In genomic region chr12:40036666-40037065, GRCm38 (mm10) we compare ENCODE assay signal across 8 mouse cellular contexts. TPM values are rescaled to one million over a fixed set of nuclear protein-coding genes. Genes with fewer than 3 reads are reported as not detected.
A peak's percentile ranks its signal among the peaks of the same experiment; 100 is the strongest.
DNase-seq lines count a peak whose midpoint lies in the region; ATAC-seq and TF ChIP-seq lines count a peak whose summit lies in the region.

No protein-coding gene starts in this region.

- no peak for TF ChIP-seq CTCF in embryonic fibroblast, embryonic 13.5 days (IDR thresholded peaks at IDR 0.05; ENCODE audit: borderline replicate concordance, insufficient read depth, low read length)

- H3K9me3 ChIP-seq in hindbrain, embryonic 16.5 days (ENCODE audit: control insufficient read depth, low read length), result no peaks in the 10 kb centered on the region
- H3K9me3 ChIP-seq in liver, embryonic 15.5 days (replicated peaks), result no peaks in the 10 kb centered on the region

- 0 out of 2 replicates have a peak, but pooled peaks cover 2% of the 10 kb centered on the region for H3K4me1 ChIP-seq in embryonic fibroblast, embryonic 13.5 days (ENCODE audit: control insufficient read depth, insufficient read depth, low read length)
- H3K4me1 ChIP-seq in hindbrain, embryonic 16.5 days (ENCODE audit: control insufficient read depth, insufficient read depth, low read depth, low read length), result peaks cover 10% of the 10 kb centered on the region
- peaks cover 19% of the 10 kb centered on the region for H3K4me1 ChIP-seq in liver, embryonic 15.5 days (replicated peaks)

- no peak for TF ChIP-seq POLR2A in embryonic fibroblast, embryonic 13.5 days (IDR thresholded peaks at IDR 0.05; ENCODE audit: low read depth, low read length)

- no peak for ATAC-seq in hindbrain, embryonic 16.5 days
- ATAC-seq in liver, embryonic 15.5 days (ENCODE audit: insufficient read depth), result no peak
- no peak for ATAC-seq in erythroid progenitor cell, adult 5-6 weeks (replicated peaks; ENCODE audit: low FRiP score, poor library complexity, severe bottlenecking)
- ATAC-seq in cerebellum, adult (ENCODE audit: insufficient number of reproducible peaks, low FRiP score, low TSS enrichment), result no peak

- no peaks in the 10 kb centered on the region for H3K36me3 ChIP-seq in hindbrain, embryonic 16.5 days (ENCODE audit: control insufficient read depth, insufficient read depth, low read length)
- peaks cover 26% of the 10 kb centered on the region for H3K36me3 ChIP-seq in liver, embryonic 15.5 days (replicated peaks)

- H3K27ac ChIP-seq in embryonic fibroblast, embryonic 13.5 days (ENCODE audit: insufficient read depth, low read length), result peak overlapping the region; percentile 7; the same call in 1 of the 2 replicates
- H3K27ac ChIP-seq in hindbrain, embryonic 16.5 days (ENCODE audit: low read depth, low read length), result peak overlapping the region; percentile 97
- H3K27ac ChIP-seq in liver, embryonic 15.5 days (replicated peaks), result peak overlapping the region; percentile 99

- 1% methylated on average over 11 of the region's 11 CpGs for WGBS in hindbrain, embryonic 16.5 days
- under 1% methylated on average over 11 of the region's 11 CpGs for WGBS in liver, embryonic 15.5 days (ENCODE audit: insufficient replicate concordance)

- H3K27me3 ChIP-seq in hindbrain, embryonic 16.5 days (replicated peaks; ENCODE audit: control insufficient read depth, insufficient read depth, low read length), result no peaks in the 10 kb centered on the region
- H3K27me3 ChIP-seq in liver, embryonic 15.5 days, result 0 out of 2 replicates have a peak, but pooled peaks cover 1% of the 10 kb centered on the region

- peak overlapping the region; percentile 84 for H3K4me2 ChIP-seq in hindbrain, embryonic 16.5 days (ENCODE audit: low read length)
- H3K4me2 ChIP-seq in liver, embryonic 15.5 days, result peak overlapping the region; percentile 88

- H3K4me3 ChIP-seq in embryonic fibroblast, embryonic 13.5 days (ENCODE audit: insufficient read depth, low read length), result peak overlapping the region; percentile 73
- peak overlapping the region; percentile 95 for H3K4me3 ChIP-seq in hindbrain, embryonic 16.5 days (ENCODE audit: low read length)
- peak overlapping the region; percentile 72 for H3K4me3 ChIP-seq in liver, embryonic 15.5 days (replicated peaks)

- peak; percentile 10 for DNase-seq in urinary bladder, postnatal 14 days (ENCODE audit: low spot score)
- no peak for DNase-seq in urinary bladder, postnatal 25 days (ENCODE audit: low spot score)
- DNase-seq in neural tube, embryonic 10.5 days (ENCODE audit: extremely low spot score, low spot score), result peak; percentile 35

- H3K9ac ChIP-seq in hindbrain, embryonic 16.5 days (ENCODE audit: low read depth, low read length), result peak overlapping the region; percentile 96
- peak overlapping the region; percentile 95 for H3K9ac ChIP-seq in liver, embryonic 15.5 days

RNA-seq across cellular contexts. Expression of gene Arl4a, which starts 1.2 kb away (rescaled TPM):
- 10.8 and 15.9 TPM in 2 replicates for polyA plus RNA-seq in embryonic fibroblast, embryonic 13.5 days (2011; ENCODE audit: insufficient read length, low read depth, missing spikeins)
- polyA plus RNA-seq in hindbrain, embryonic 16.5 days (2015; fragmentation: Nextera tagmentation; extraction: Ambion mirVana), result 108 and 110 TPM in 2 replicates
- 81.6 and 91.3 TPM in 2 replicates for polyA plus RNA-seq in liver, embryonic 15.5 days (2015; fragmentation: Nextera tagmentation; extraction: Ambion mirVana)
- total RNA-seq in erythroid progenitor cell, adult 5-6 weeks (2015; ENCODE audit: low replicate concordance), result 156 and 200 TPM in 2 replicates
- 68.2 and 92.8 TPM in 2 replicates for total RNA-seq in erythroid progenitor cell, adult 5-6 weeks (2017; ENCODE audit: low replicate concordance)

Comparison
In these comparisons a context has a peak if more than half of its experiments do, and no peak if none do; other contexts are left out.
1. H3K27ac ChIP-seq: peak in every context shown above with its lines; median percentile 99 in liver, embryonic 15.5 days; 97 in hindbrain, embryonic 16.5 days; 7 in embryonic fibroblast, embryonic 13.5 days.